Mouse (Mus musculus) embryonic facial prominence, embryonic 10.5 days (tissue): ENCODE results near the gene Nyap1. TPM values are rescaled to one million over a fixed set of nuclear protein-coding genes. Genes with fewer than 3 reads are reported as not detected.
"Not testable (repeated sequence)": the region's sequence is repeated elsewhere in the genome, so short reads cannot be mapped to it uniquely, and the experiment has no call there.

Experiments used
- DNase-seq: peaks from one replicate; pipeline ENCODE4 v3.0.0-alpha.2; 2017; ENCODE audit warnings: low spot score
- H3K27ac ChIP-seq: fragments of 300-500 bp; sonication (generic); replicated peaks from 2 replicates; pipeline ENCODE4 v1.5.1; 2016; ENCODE audit warnings: mild to moderate bottlenecking
- H3K27me3 ChIP-seq: fragments of 300-500 bp; sonication (generic); replicated peaks from 2 replicates; pipeline ENCODE4 v1.6.1; 2016; ENCODE audit warnings: low read depth, mild to moderate bottlenecking; ENCODE audit not compliant: poor library complexity, severe bottlenecking
- H3K36me3 ChIP-seq: fragments of 300-500 bp; sonication (generic); replicated peaks from 2 replicates; pipeline ENCODE4 v1.6.1; 2016; ENCODE audit warnings: mild to moderate bottlenecking, moderate library complexity
- H3K4me1 ChIP-seq: fragments of 300-500 bp; sonication (generic); 2 replicates; pipeline ENCODE4 v1.6.1; 2016
- H3K4me3 ChIP-seq: fragments of 300-500 bp; sonication (generic); 2 replicates; pipeline ENCODE4 v1.5.1; 2016; ENCODE audit warnings: mild to moderate bottlenecking, moderate library complexity
- H3K9me3 ChIP-seq: fragments of 300-500 bp; sonication (generic); 2 replicates; pipeline ENCODE4 v1.6.1; 2016; ENCODE audit warnings: mild to moderate bottlenecking
- WGBS: fragments of 180-500 bp; shearing (Covaris S2); methylation state at CpG from one replicate; pipeline ENCODE4 v1.1.7; 2016; 5-methylcytosine and 5-hydroxymethylcytosine counted together
- polyA plus RNA-seq: library from polyadenylated mRNA; unstranded; fragments of >200 nt; fragmentation: Nextera tagmentation; extraction: Ambion mirVana; gene quantifications from 2 replicates; pipeline ENCODE4 v1.2.1, GENCODE M21; 2016

Gene Nyap1
- polyA plus RNA-seq, 1 experiment from 2014 or later: 3.0 TPM

- 70% methylated on average over 6 of the region's 6 CpGs for WGBS
Observed at GRCm38 (mm10) chr5:137734289-137735061, 6.9 kb downstream of the Nyap1 start.

GRCm38 (mm10) chr5:137733638-137734288, 7.6 kb downstream of the Nyap1 start:
- Histone ChIP-seq H3K4me1 (peaks cover 44% of the 10 kb centered on the region), H3K36me3 (peaks cover 67% of the 10 kb centered on the region), H3K9me3 (no peaks in the 10 kb centered on the region)

More at GRCm38 (mm10) chr5:137734289-137735061, 6.9 kb downstream of the Nyap1 start:
- H3K27ac ChIP-seq: peak overlapping the region; percentile 83
- peak overlapping the region; percentile 15 for H3K4me3 ChIP-seq
- peaks cover 67% of the 10 kb centered on the region for H3K36me3 ChIP-seq
- peaks cover 52% of the 10 kb centered on the region for H3K4me1 ChIP-seq
- H3K9me3 ChIP-seq: no peaks in the 10 kb centered on the region
- 0 out of 2 replicates have a peak, but pooled peaks cover 7% of the 10 kb centered on the region for H3K27me3 ChIP-seq
- peak; percentile 84 for DNase-seq

GRCm38 (mm10) chr5:137726767-137727166, 14.6 kb downstream of the Nyap1 start:
- 73% methylated on average over 6 of the region's 6 CpGs for WGBS

More at GRCm38 (mm10) chr5:137733638-137734288, 7.6 kb downstream of the Nyap1 start:
- Histone ChIP-seq H3K27ac (peak overlapping the region; percentile 83), H3K27me3 (0 out of 2 replicates have a peak, but pooled peaks cover 7% of the 10 kb centered on the region), H3K4me3 (peak overlapping the region; percentile 15; the same call in 1 of the 2 replicates)
- DNase-seq: peak; percentile 23
- WGBS: 79% methylated on average over 12 of the region's 12 CpGs

GRCm38 (mm10) chr5:137723840-137724239, 17.6 kb downstream of the Nyap1 start:
- no peak for DNase-seq
- WGBS: 87% methylated on average over 5 of the region's 5 CpGs
- no peaks in the 10 kb centered on the region for H3K36me3 ChIP-seq
- H3K9me3 ChIP-seq: no peaks in the 10 kb centered on the region
- H3K27ac ChIP-seq: no peak overlapping the region
- 0 out of 2 replicates have a peak, but pooled peaks cover 12% of the 10 kb centered on the region for H3K27me3 ChIP-seq
- H3K4me3 ChIP-seq: no peak overlapping the region
- peaks cover 6% of the 10 kb centered on the region for H3K4me1 ChIP-seq

More at GRCm38 (mm10) chr5:137726767-137727166, 14.6 kb downstream of the Nyap1 start:
- H3K27me3 ChIP-seq: 0 out of 2 replicates have a peak, but pooled peaks cover 15% of the 10 kb centered on the region
- DNase-seq: no peak
- peaks cover 6% of the 10 kb centered on the region for H3K4me1 ChIP-seq
- no peak overlapping the region for H3K4me3 ChIP-seq
- H3K27ac ChIP-seq: no peak overlapping the region
- no peaks in the 10 kb centered on the region for H3K9me3 ChIP-seq
- H3K36me3 ChIP-seq: peaks cover 10% of the 10 kb centered on the region

- not testable (repeated sequence) for H3K27ac ChIP-seq, H3K36me3 ChIP-seq, H3K9me3 ChIP-seq
- 17% methylated on average over 11 of the region's 16 CpGs for WGBS
- H3K4me3 ChIP-seq: peak overlapping the region; percentile 36
- DNase-seq: peak; percentile 46
- H3K4me1 ChIP-seq: peaks cover 12% of the 10 kb centered on the region
- 0 out of 2 replicates have a peak, but pooled peaks cover 12% of the 10 kb centered on the region for H3K27me3 ChIP-seq
Observed at GRCm38 (mm10) chr5:137720558-137721164, 20.7 kb downstream of the Nyap1 start.

GRCm38 (mm10) chr5:137719088-137719487, 22.3 kb downstream of the Nyap1 start:
- no peak for DNase-seq
- Histone ChIP-seq H3K36me3 (no peaks in the 10 kb centered on the region), H3K9me3 (no peaks in the 10 kb centered on the region), H3K4me3 (no peak overlapping the region), H3K27ac (no peak overlapping the region), H3K4me1 (peaks cover 12% of the 10 kb centered on the region), H3K27me3 (0 out of 2 replicates have a peak, but pooled peaks cover 12% of the 10 kb centered on the region)
- 84% methylated on average over 6 of the region's 6 CpGs for WGBS

- Histone ChIP-seq H3K4me1 (peaks cover 12% of the 10 kb centered on the region), H3K27ac (no peak overlapping the region), H3K36me3 (no peaks in the 10 kb centered on the region), H3K4me3 (no peak overlapping the region), H3K27me3 (0 out of 2 replicates have a peak, but pooled peaks cover 12% of the 10 kb centered on the region), H3K9me3 (no peaks in the 10 kb centered on the region)
- DNase-seq: no peak
- WGBS: 65% methylated on average over 8 of the region's 8 CpGs
Observed at GRCm38 (mm10) chr5:137718020-137718790, 23.2 kb downstream of the Nyap1 start.

GRCm38 (mm10) chr5:137715685-137716084, 25.7 kb downstream of the Nyap1 start:
- Histone ChIP-seq H3K9me3 (no peaks in the 10 kb centered on the region), H3K4me3 (no peak overlapping the region), H3K36me3 (no peaks in the 10 kb centered on the region), H3K27ac (no peak overlapping the region), H3K4me1 (peaks cover 10% of the 10 kb centered on the region), H3K27me3 (no peaks in the 10 kb centered on the region)
- no peak for DNase-seq
- WGBS: 75% methylated on average over 8 of the region's 8 CpGs

- no peaks in the 10 kb centered on the region for H3K27me3 ChIP-seq
- H3K27ac ChIP-seq: no peak overlapping the region
- 88% methylated on average over 5 of the region's 5 CpGs for WGBS
- no peak overlapping the region for H3K4me3 ChIP-seq
- peaks cover 5% of the 10 kb centered on the region for H3K4me1 ChIP-seq
- H3K9me3 ChIP-seq: no peaks in the 10 kb centered on the region
- no peak for DNase-seq
- H3K36me3 ChIP-seq: no peaks in the 10 kb centered on the region
Observed at GRCm38 (mm10) chr5:137713454-137713853, 28.0 kb downstream of the Nyap1 start.

- Histone ChIP-seq H3K9me3 (0 out of 2 replicates have a peak, but pooled peaks cover 2% of the 10 kb centered on the region), H3K36me3 (no peaks in the 10 kb centered on the region), H3K27me3 (no peaks in the 10 kb centered on the region), H3K27ac (no peak overlapping the region), H3K4me3 (no peak overlapping the region), H3K4me1 (peaks cover 6% of the 10 kb centered on the region; the same call in 1 of the 2 replicates)
- 84% methylated on average over 12 of the region's 12 CpGs for WGBS
- DNase-seq: peak; percentile 19
Observed at GRCm38 (mm10) chr5:137706913-137707633, 34.3 kb downstream of the Nyap1 start.

GRCm38 (mm10) chr5:137705242-137705641, 36.2 kb downstream of the Nyap1 start:
- H3K4me3 ChIP-seq: no peak overlapping the region

More at GRCm38 (mm10) chr5:137705242-137705641, 36.2 kb downstream of the Nyap1 start:
- Histone ChIP-seq H3K9me3 (0 out of 2 replicates have a peak, but pooled peaks cover 2% of the 10 kb centered on the region), H3K36me3 (no peaks in the 10 kb centered on the region), H3K27me3 (no peaks in the 10 kb centered on the region), H3K27ac (no peak overlapping the region), H3K4me1 (peaks cover 6% of the 10 kb centered on the region; the same call in 1 of the 2 replicates)
- DNase-seq: no peak
- WGBS: 65% methylated on average over 6 of the region's 6 CpGs
